Mouse (Mus musculus) limb, embryonic 14.5 days (tissue): ENCODE data around the gene Irf2. TPM values are rescaled to one million over a fixed set of nuclear protein-coding genes. Genes with fewer than 3 reads are reported as not detected.

Experiments
- ATAC-seq: fragments of 200-750 bp; cut with Nextera tagmentation; 2 replicates; pipeline ENCODE4 v1.8.0; 2017; ENCODE audit warnings: low read depth, moderate number of reproducible peaks, moderate TSS enrichment; ENCODE audit not compliant: low FRiP score
- DNase-seq: peaks from one replicate; pipeline ENCODE4 v3.0.0-alpha.2; 2015; ENCODE audit warnings: low spot score
- H3K27ac ChIP-seq: fragments of 300-500 bp; sonication (generic); replicated peaks from 2 replicates; pipeline ENCODE4 v1.5.1; 2014; ENCODE audit warnings: low read depth, mild to moderate bottlenecking, low read length, moderate library complexity, mixed read lengths
- H3K27me3 ChIP-seq: fragments of 300-500 bp; sonication (generic); 2 replicates; pipeline ENCODE4 v1.6.1; 2014; ENCODE audit warnings: low read length, mixed read lengths; ENCODE audit not compliant: control insufficient read depth, insufficient read depth
- H3K36me3 ChIP-seq: fragments of 300-500 bp; sonication (generic); 2 replicates; pipeline ENCODE4 v1.6.1; 2014; ENCODE audit warnings: mild to moderate bottlenecking, low read length, moderate library complexity, mixed read lengths; ENCODE audit not compliant: control insufficient read depth, insufficient read depth
- H3K4me1 ChIP-seq: fragments of 300-500 bp; sonication (generic); 2 replicates; pipeline ENCODE4 v1.6.1; 2014; ENCODE audit warnings: antibody characterized with exemption, low read length, mixed read lengths; ENCODE audit not compliant: control insufficient read depth, insufficient read depth
- H3K4me2 ChIP-seq: fragments of 300-500 bp; sonication (generic); replicated peaks from 2 replicates; pipeline ENCODE4 v1.6.1; 2014; ENCODE audit warnings: low read depth, mild to moderate bottlenecking, low read length, moderate library complexity; ENCODE audit not compliant: severe bottlenecking
- H3K4me3 ChIP-seq: fragments of 300-500 bp; sonication (generic); replicated peaks from 2 replicates; pipeline ENCODE4 v1.5.1; 2014; ENCODE audit warnings: low read length
- H3K9ac ChIP-seq: fragments of 300-500 bp; sonication (generic); 2 replicates; pipeline ENCODE4 v1.6.1; 2014; ENCODE audit warnings: mild to moderate bottlenecking, low read depth, low read length, moderate library complexity; ENCODE audit not compliant: severe bottlenecking
- H3K9me3 ChIP-seq: fragments of 300-500 bp; sonication (generic); 2 replicates; pipeline ENCODE4 v1.6.1; 2016; ENCODE audit warnings: low read length; ENCODE audit not compliant: control insufficient read depth
- POLR2A ChIP-seq: fragments of 200-500 bp; IDR thresholded peaks from 2 replicates; pipeline ENCODE4 v1.8.0; 2012; ENCODE audit warnings: inconsistent platforms, mild to moderate bottlenecking, moderate library complexity, borderline replicate concordance; ENCODE audit not compliant: insufficient read depth, insufficient read length; ENCODE audit errors: extremely low read depth
- WGBS: fragments of 180-500 bp; shearing (Covaris S2); extraction: QIAGEN DNeasy Blood & Tissue Kit; methylation state at CpG from one replicate; pipeline ENCODE4 v1.1.7; 2014; 5-methylcytosine and 5-hydroxymethylcytosine counted together
- polyA plus RNA-seq, 2 experiments: library from polyadenylated mRNA; depleted of rRNA in 1 of 2; stranded (reverse) in 1 of 2; unstranded in 1 of 2; fragments of >200 nt; fragmentation: Nextera tagmentation in 1 of 2; extraction: Ambion mirVana in 1 of 2; gene quantifications; 2 replicates each; pipeline versions ENCODE4 v1.2.1 to v1.2.3; 2012 to 2014

Irf2 gene
- polyA plus RNA-seq, 2 experiments = 15.1 to 16.8 TPM

- no peak overlapping the region for H3K4me3 ChIP-seq
- no peak overlapping the region for H3K27ac ChIP-seq
- DNase-seq (no peak), ATAC-seq (no peak)
- peaks cover 7% of the 10 kb centered on the region; the same call in 1 of the 2 replicates for H3K4me1 ChIP-seq
- no peak overlapping the region for H3K4me2 ChIP-seq
- no peak overlapping the region for H3K9ac ChIP-seq
- 22% methylated on average over 2 of the region's 2 CpGs for WGBS
- H3K27me3 ChIP-seq = no peaks in the 10 kb centered on the region
- no peaks in the 10 kb centered on the region for H3K9me3 ChIP-seq
- peaks cover 28% of the 10 kb centered on the region for H3K36me3 ChIP-seq
- no peak for TF ChIP-seq POLR2A
Observed at GRCm38 (mm10) chr8:46849458-46849857, 109.9 kb downstream of the Irf2 start.

- no peak for TF ChIP-seq POLR2A
- Histone ChIP-seq H3K4me1 (peaks cover 7% of the 10 kb centered on the region; the same call in 1 of the 2 replicates), H3K4me3 (no peak overlapping the region), H3K9ac (no peak overlapping the region), H3K9me3 (no peaks in the 10 kb centered on the region), H3K27me3 (no peaks in the 10 kb centered on the region), H3K4me2 (no peak overlapping the region), H3K27ac (no peak overlapping the region), H3K36me3 (peaks cover 23% of the 10 kb centered on the region)
- ATAC-seq (no peak), DNase-seq (no peak)
- WGBS = 92% methylated on average over 6 of the region's 6 CpGs
Observed at GRCm38 (mm10) chr8:46850258-46850897, 110.8 kb downstream of the Irf2 start.

GRCm38 (mm10) chr8:46851560-46851959 is 112.0 kb downstream of the Irf2 start:
- H3K27me3 ChIP-seq = no peaks in the 10 kb centered on the region
- H3K4me3 ChIP-seq = no peak overlapping the region
- DNase-seq (no peak), ATAC-seq (no peak)
- no peak for TF ChIP-seq POLR2A
- peaks cover 11% of the 10 kb centered on the region for H3K36me3 ChIP-seq
- H3K4me2 ChIP-seq = no peak overlapping the region
- WGBS = 49% methylated on average over 4 of the region's 4 CpGs
- no peaks in the 10 kb centered on the region for H3K9me3 ChIP-seq
- peaks cover 7% of the 10 kb centered on the region; the same call in 1 of the 2 replicates for H3K4me1 ChIP-seq
- no peak overlapping the region for H3K27ac ChIP-seq
- H3K9ac ChIP-seq = no peak overlapping the region

GRCm38 (mm10) chr8:46852377-46852776 is 112.8 kb downstream of the Irf2 start:
- Histone ChIP-seq H3K9me3 (no peaks in the 10 kb centered on the region), H3K4me3 (no peak overlapping the region), H3K9ac (no peak overlapping the region), H3K36me3 (peaks cover 7% of the 10 kb centered on the region; the same call in 1 of the 2 replicates), H3K4me1 (peaks cover 7% of the 10 kb centered on the region; the same call in 1 of the 2 replicates), H3K27me3 (no peaks in the 10 kb centered on the region), H3K27ac (no peak overlapping the region), H3K4me2 (no peak overlapping the region)
- no peak for ATAC-seq
- 79% methylated on average over 11 of the region's 11 CpGs for WGBS
- no peak for TF ChIP-seq POLR2A
- no peak for DNase-seq

- Histone ChIP-seq H3K4me1 (peaks cover 3% of the 10 kb centered on the region; the same call in 1 of the 2 replicates), H3K9me3 (no peaks in the 10 kb centered on the region), H3K27ac (no peak overlapping the region), H3K27me3 (no peaks in the 10 kb centered on the region), H3K9ac (no peak overlapping the region), H3K4me3 (no peak overlapping the region), H3K36me3 (no peaks in the 10 kb centered on the region), H3K4me2 (no peak overlapping the region)
- no peak for TF ChIP-seq POLR2A
- ATAC-seq = no peak
- no peak for DNase-seq
- WGBS = 25% methylated on average over 7 of the region's 7 CpGs
Observed at GRCm38 (mm10) chr8:46859164-46859846, 119.8 kb downstream of the Irf2 start.

- TF ChIP-seq POLR2A = no peak
- Histone ChIP-seq H3K4me2 (no peak overlapping the region), H3K36me3 (no peaks in the 10 kb centered on the region), H3K4me1 (peaks cover 3% of the 10 kb centered on the region; the same call in 1 of the 2 replicates), H3K27me3 (no peaks in the 10 kb centered on the region), H3K4me3 (no peak overlapping the region), H3K27ac (no peak overlapping the region), H3K9ac (no peak overlapping the region), H3K9me3 (no peaks in the 10 kb centered on the region)
- no peak for ATAC-seq
- 54% methylated on average over 8 of the region's 8 CpGs for WGBS
- no peak for DNase-seq
Observed at GRCm38 (mm10) chr8:46859847-46860167, 120.3 kb downstream of the Irf2 start.
